Mouse (Mus musculus): ENCODE data around the gene Ruvbl2. TPM values are rescaled to one million over a fixed set of nuclear protein-coding genes. Genes with fewer than 3 reads are reported as not detected.
A peak's percentile ranks its signal among the peaks of the same experiment; 100 is the strongest.
"Not testable (repeated sequence)": the region's sequence is repeated elsewhere in the genome, so short reads cannot be mapped to it uniquely, and the experiment has no call there.

The Ruvbl2 gene
- polyA plus RNA-seq, 2 experiments = 119 to 120 TPM

GRCm38 (mm10) chr7:45465112-45465511 lies 27.2 kb upstream of the Ruvbl2 start:
- ATAC-seq (ENCODE audit: low FRiP score, low read depth) (no peak), DNase-seq (ENCODE audit: low spot score) (no peak)
- no peak overlapping the region for H3K4me2 ChIP-seq (replicated peaks; ENCODE audit: low read depth, low read length, severe bottlenecking)
- no peak overlapping the region for H3K4me3 ChIP-seq (replicated peaks; ENCODE audit: low read length)
- peaks cover 37% of the 10 kb centered on the region for H3K36me3 ChIP-seq (ENCODE audit: control insufficient read depth, insufficient read depth, low read length)
- H3K9me3 ChIP-seq (ENCODE audit: control insufficient read depth, low read length) = no peaks in the 10 kb centered on the region
- no peaks in the 10 kb centered on the region for H3K27me3 ChIP-seq (ENCODE audit: control insufficient read depth, insufficient read depth, low read length)
- no peak overlapping the region for H3K9ac ChIP-seq (ENCODE audit: low read depth, low read length, severe bottlenecking)
- no peak overlapping the region for H3K27ac ChIP-seq (replicated peaks; ENCODE audit: low read depth, low read length)
- no peak for TF ChIP-seq POLR2A (IDR thresholded peaks at IDR 0.05; ENCODE audit: borderline replicate concordance, extremely low read depth, insufficient read depth, insufficient read length)
- WGBS = 93% methylated on average over 12 of the region's 12 CpGs
- peaks cover 18% of the 10 kb centered on the region for H3K4me1 ChIP-seq (ENCODE audit: control insufficient read depth, insufficient read depth, low read length)

- H3K36me3 ChIP-seq (ENCODE audit: control insufficient read depth, insufficient read depth, low read length) = peaks cover 37% of the 10 kb centered on the region
- ATAC-seq (ENCODE audit: low FRiP score, low read depth) = no peak
- TF ChIP-seq POLR2A (IDR thresholded peaks at IDR 0.05; ENCODE audit: borderline replicate concordance, extremely low read depth, insufficient read depth, insufficient read length) = no peak
- H3K27ac ChIP-seq (replicated peaks; ENCODE audit: low read depth, low read length) = no peak overlapping the region
- H3K4me2 ChIP-seq (replicated peaks; ENCODE audit: low read depth, low read length, severe bottlenecking) = no peak overlapping the region
- no peak for DNase-seq (ENCODE audit: low spot score)
- WGBS = 93% methylated on average over 7 of the region's 7 CpGs
- peaks cover 18% of the 10 kb centered on the region for H3K4me1 ChIP-seq (ENCODE audit: control insufficient read depth, insufficient read depth, low read length)
- no peaks in the 10 kb centered on the region for H3K9me3 ChIP-seq (ENCODE audit: control insufficient read depth, low read length)
- no peaks in the 10 kb centered on the region for H3K27me3 ChIP-seq (ENCODE audit: control insufficient read depth, insufficient read depth, low read length)
- no peak overlapping the region for H3K4me3 ChIP-seq (replicated peaks; ENCODE audit: low read length)
- no peak overlapping the region for H3K9ac ChIP-seq (ENCODE audit: low read depth, low read length, severe bottlenecking)
Observed at GRCm38 (mm10) chr7:45463987-45464778, 26.3 kb upstream of the Ruvbl2 start.

GRCm38 (mm10) chr7:45462868-45463267 lies 25.0 kb upstream of the Ruvbl2 start:
- WGBS = 86% methylated on average over 4 of the region's 4 CpGs
- Histone ChIP-seq H3K36me3 (ENCODE audit: control insufficient read depth, insufficient read depth, low read length) (peaks cover 45% of the 10 kb centered on the region), H3K4me1 (ENCODE audit: control insufficient read depth, insufficient read depth, low read length) (peaks cover 24% of the 10 kb centered on the region)
- not testable (repeated sequence) for H3K4me3 ChIP-seq (replicated peaks; ENCODE audit: low read length); H3K4me2 ChIP-seq (replicated peaks; ENCODE audit: low read depth, low read length, severe bottlenecking); H3K27me3 ChIP-seq (ENCODE audit: control insufficient read depth, insufficient read depth, low read length); DNase-seq (ENCODE audit: low spot score); ATAC-seq (ENCODE audit: low FRiP score, low read depth); H3K27ac ChIP-seq (replicated peaks; ENCODE audit: low read depth, low read length); H3K9me3 ChIP-seq (ENCODE audit: control insufficient read depth, low read length); H3K9ac ChIP-seq (ENCODE audit: low read depth, low read length, severe bottlenecking)

GRCm38 (mm10) chr7:45462325-45462724 lies 24.4 kb upstream of the Ruvbl2 start:
- H3K27me3 ChIP-seq (ENCODE audit: control insufficient read depth, insufficient read depth, low read length) = no peaks in the 10 kb centered on the region
- no peak overlapping the region for H3K4me3 ChIP-seq (replicated peaks; ENCODE audit: low read length)
- no peak for DNase-seq (ENCODE audit: low spot score)
- H3K27ac ChIP-seq (replicated peaks; ENCODE audit: low read depth, low read length) = no peak overlapping the region
- peaks cover 50% of the 10 kb centered on the region for H3K36me3 ChIP-seq (ENCODE audit: control insufficient read depth, insufficient read depth, low read length)
- H3K4me2 ChIP-seq (replicated peaks; ENCODE audit: low read depth, low read length, severe bottlenecking) = no peak overlapping the region
- ATAC-seq (ENCODE audit: low FRiP score, low read depth) = no peak
- WGBS = 87% methylated on average over 4 of the region's 4 CpGs
- H3K4me1 ChIP-seq (ENCODE audit: control insufficient read depth, insufficient read depth, low read length) = peaks cover 29% of the 10 kb centered on the region
- no peaks in the 10 kb centered on the region for H3K9me3 ChIP-seq (ENCODE audit: control insufficient read depth, low read length)
- TF ChIP-seq POLR2A (IDR thresholded peaks at IDR 0.05; ENCODE audit: borderline replicate concordance, extremely low read depth, insufficient read depth, insufficient read length) = no peak
- no peak overlapping the region for H3K9ac ChIP-seq (ENCODE audit: low read depth, low read length, severe bottlenecking)

GRCm38 (mm10) chr7:45461781-45462180 lies 23.9 kb upstream of the Ruvbl2 start:
- TF ChIP-seq POLR2A (IDR thresholded peaks at IDR 0.05; ENCODE audit: borderline replicate concordance, extremely low read depth, insufficient read depth, insufficient read length) = no peak
- no peak overlapping the region for H3K9ac ChIP-seq (ENCODE audit: low read depth, low read length, severe bottlenecking)
- H3K4me1 ChIP-seq (ENCODE audit: control insufficient read depth, insufficient read depth, low read length) = peaks cover 35% of the 10 kb centered on the region
- WGBS = 93% methylated on average over 4 of the region's 4 CpGs
- no peaks in the 10 kb centered on the region for H3K27me3 ChIP-seq (ENCODE audit: control insufficient read depth, insufficient read depth, low read length)
- DNase-seq (ENCODE audit: low spot score) (no peak), ATAC-seq (ENCODE audit: low FRiP score, low read depth) (no peak)
- no peak overlapping the region for H3K4me3 ChIP-seq (replicated peaks; ENCODE audit: low read length)
- H3K4me2 ChIP-seq (replicated peaks; ENCODE audit: low read depth, low read length, severe bottlenecking) = no peak overlapping the region
- no peaks in the 10 kb centered on the region for H3K9me3 ChIP-seq (ENCODE audit: control insufficient read depth, low read length)
- 0 out of 2 replicates have a peak overlapping the region, but pooled peaks have one; percentile 88 for H3K27ac ChIP-seq (replicated peaks; ENCODE audit: low read depth, low read length)
- peaks cover 56% of the 10 kb centered on the region for H3K36me3 ChIP-seq (ENCODE audit: control insufficient read depth, insufficient read depth, low read length)
